Mouse (Mus musculus): ENCODE measurements around the gene Foxa3.

Foxa3 gene

DNA sequence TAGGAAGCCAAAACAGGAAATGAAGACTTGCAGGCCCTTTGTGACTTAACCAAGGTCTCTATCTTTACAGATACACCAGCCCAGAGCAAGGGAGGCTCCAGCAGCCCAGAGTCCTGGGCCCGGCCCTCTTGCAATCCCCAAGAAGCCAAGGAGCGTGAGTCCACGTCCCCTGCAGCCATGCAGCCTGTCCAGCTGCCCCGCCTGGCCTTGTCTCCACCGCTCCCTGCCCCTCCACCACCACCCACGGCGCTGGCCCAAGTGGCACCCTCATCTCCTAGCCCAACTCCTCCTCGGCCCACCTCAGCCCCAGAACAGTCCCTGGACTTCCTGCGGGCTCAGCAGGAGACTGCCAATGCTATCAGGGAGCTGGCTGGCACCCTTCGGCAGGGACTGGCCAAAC is 22.9 kb downstream of the Foxa3 start:
- DNase-seq (ENCODE audit: low spot score in 2 of 2), result no peak

GRCm38 (mm10) chr7:18998835-18999234 is 24.5 kb downstream of the Foxa3 start:
- no peak for DNase-seq (ENCODE audit: low spot score in 2 of 2)

GRCm38 (mm10) chr7:18993036-18993435 is 30.3 kb downstream of the Foxa3 start:
- no peak for DNase-seq (ENCODE audit: low spot score in 2 of 2)

DNA sequence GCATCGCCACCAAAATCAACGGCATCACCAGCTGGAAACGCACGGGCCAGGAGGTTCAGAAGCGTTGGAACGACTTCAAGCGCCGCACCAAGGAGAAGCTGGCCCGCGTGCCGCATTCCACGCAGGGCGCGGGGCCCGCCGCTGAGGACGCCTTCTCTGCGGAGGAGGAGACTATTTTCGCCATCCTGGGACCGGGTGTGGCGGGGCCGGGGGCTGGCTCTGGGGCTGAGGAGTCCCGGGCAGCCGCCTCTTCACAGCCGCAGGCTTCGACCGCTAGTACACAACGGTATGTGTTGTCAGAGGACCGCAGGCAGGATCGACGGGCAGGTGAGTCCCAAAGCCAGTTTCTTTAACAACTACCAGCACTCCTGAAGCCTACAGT is 31.1 kb downstream of the Foxa3 start:
- DNase-seq (ENCODE audit: low spot score in 2 of 2), result peak in 1 of 2 experiments; percentile 47

- no peak for DNase-seq (ENCODE audit: low spot score in 2 of 2)
These were observed 31.6 kb downstream of the Foxa3 start for GRCm38 (mm10) chr7:18991660-18992293.

- DNase-seq (ENCODE audit: low spot score in 2 of 2), result peak; percentile 100
These were observed 32.6 kb downstream of the Foxa3 start, which contains the start of gene Mypop for GRCm38 (mm10) chr7:18990601-18991295. Gene Mypop (plus strand): TSS chr7:18991245.

- peak in 1 of 2 experiments; percentile 53 for DNase-seq (ENCODE audit: low spot score in 2 of 2)
These were observed 33.3 kb downstream of the Foxa3 start for GRCm38 (mm10) chr7:18989995-18990394.

DNA sequence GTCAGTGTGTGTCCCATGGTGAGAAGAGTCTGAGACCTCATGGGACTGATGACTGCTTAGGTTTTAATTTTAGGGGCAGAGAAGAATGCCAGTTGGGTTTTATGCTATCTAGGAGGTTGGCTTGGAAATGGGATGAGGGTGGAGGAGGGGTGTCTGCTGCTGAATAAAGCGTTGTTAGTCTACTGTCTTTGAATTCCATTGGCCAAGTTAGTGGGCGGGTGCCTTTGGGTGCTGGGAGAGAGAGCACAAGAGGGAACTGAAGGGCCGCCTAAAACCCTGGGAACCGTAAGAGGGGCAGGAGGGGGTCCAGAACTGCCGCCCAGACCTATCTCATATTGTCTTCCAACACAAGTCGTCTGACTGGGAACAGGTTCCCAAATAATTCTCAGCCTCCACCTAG is 34.6 kb downstream of the Foxa3 start:
- DNase-seq (ENCODE audit: low spot score in 2 of 2), result no peak

DNA sequence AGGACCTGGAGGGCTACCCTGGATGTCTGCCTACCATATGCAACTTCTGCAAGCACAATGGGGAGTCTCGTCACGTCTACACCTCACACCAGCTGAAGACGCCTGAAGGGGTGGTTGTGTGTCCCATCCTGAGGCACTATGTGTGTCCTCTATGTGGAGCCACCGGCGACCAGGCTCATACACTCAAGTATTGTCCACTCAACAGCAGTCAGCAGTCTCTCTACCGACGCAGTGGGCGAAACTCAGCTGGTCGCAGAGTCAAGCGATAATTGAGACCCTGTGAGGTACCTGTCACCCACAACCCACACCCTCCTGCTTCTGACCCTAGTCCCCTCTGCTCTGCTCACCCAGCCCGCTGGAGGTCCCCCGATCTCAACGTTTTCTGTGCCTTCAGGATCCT is 35.6 kb downstream of the Foxa3 start:
- DNase-seq (ENCODE audit: low spot score in 2 of 2), result no peak

- no peak for DNase-seq (ENCODE audit: low spot score in 2 of 2)
These were observed 36.2 kb downstream of the Foxa3 start, which contains the start of gene Nanos2 for GRCm38 (mm10) chr7:18987100-18987499. Gene Nanos2 (plus strand): TSS chr7:18987400.

DNA sequence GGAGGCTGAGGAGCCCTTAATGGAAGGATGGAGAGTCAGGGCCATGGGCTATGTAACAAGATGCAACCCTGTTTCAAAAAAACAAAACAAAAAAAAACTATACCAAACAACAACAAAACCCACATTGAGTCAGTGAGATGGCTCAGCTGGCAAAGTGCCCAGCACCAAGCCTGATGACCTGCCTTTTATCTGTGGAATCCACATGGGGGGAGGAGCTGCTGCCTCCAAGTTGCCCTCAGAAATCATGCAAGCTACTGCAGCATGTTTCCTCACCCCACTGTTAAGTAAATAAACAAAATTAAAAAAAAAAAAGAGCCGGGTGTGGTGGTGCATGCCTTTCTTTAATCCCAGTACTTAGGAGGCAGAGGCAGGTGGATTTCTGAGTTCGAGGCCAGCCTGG is 36.8 kb downstream of the Foxa3 start:
- DNase-seq (ENCODE audit: low spot score in 2 of 2), result no peak

DNA sequence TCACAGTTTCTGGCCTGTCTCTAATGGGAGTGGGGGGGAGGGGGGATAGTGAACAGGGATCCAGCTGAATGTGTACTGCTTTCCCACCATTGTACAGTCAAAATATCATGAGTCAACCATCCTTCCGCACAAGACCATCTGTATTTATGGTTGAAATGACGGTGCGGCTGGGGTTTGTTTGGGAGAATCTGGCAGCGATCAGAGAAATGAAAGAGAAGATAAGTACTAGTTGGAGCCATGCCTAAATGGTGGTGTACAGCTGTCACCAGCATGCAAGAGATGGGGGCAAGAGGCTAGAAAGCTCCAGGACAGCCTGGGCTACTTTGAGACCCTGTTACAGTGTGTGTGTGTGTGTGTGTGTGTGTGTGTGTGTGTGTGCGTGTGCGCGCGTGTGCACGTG is 45.0 kb downstream of the Foxa3 start:
- DNase-seq (ENCODE audit: low spot score in 2 of 2), result no peak

DNA sequence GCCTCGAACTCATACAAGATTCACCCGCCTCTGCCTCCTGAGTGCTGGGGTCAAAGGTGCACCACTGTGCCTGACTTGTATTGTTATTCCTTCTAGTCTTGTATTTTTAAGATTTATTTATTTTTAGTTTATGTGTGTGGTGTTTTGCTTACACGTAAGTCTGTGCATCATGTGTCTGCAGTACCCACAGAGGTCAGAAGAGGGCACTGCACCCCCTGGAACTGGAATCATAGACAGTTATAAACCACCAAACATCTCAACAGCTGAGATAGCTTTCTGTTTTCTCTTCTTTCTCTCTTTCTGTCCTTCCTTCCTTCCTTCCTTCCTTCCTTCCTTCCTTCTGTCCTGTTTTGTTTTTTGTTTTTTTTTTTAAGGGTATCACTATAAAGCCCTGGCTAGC is 52.4 kb downstream of the Foxa3 start:
- no peak for DNase-seq (ENCODE audit: low spot score in 2 of 2)

- DNase-seq (ENCODE audit: low spot score in 2 of 2), result no peak
These were observed 55.7 kb downstream of the Foxa3 start for GRCm38 (mm10) chr7:18967603-18968002.

DNA sequence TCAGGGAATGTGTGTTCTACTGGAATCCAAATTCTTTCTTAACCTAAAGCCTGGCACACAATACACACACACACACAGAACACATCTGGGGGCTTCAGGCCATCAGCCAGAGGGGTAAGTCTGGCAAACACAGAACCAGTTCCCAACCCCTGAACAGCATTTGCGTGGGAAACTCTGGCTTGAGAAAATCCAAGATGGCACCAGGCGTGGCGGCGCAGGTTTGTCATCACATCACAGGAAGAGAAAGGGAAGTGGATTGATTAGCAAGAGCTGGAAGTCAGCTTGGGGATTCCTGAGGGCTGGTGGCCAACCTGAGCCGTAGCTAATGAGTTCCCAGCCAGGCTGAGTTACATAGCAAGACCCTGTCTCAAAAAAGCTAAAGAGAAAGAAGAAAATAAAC is 58.0 kb downstream of the Foxa3 start:
- no peak for DNase-seq (ENCODE audit: low spot score in 2 of 2)

DNA sequence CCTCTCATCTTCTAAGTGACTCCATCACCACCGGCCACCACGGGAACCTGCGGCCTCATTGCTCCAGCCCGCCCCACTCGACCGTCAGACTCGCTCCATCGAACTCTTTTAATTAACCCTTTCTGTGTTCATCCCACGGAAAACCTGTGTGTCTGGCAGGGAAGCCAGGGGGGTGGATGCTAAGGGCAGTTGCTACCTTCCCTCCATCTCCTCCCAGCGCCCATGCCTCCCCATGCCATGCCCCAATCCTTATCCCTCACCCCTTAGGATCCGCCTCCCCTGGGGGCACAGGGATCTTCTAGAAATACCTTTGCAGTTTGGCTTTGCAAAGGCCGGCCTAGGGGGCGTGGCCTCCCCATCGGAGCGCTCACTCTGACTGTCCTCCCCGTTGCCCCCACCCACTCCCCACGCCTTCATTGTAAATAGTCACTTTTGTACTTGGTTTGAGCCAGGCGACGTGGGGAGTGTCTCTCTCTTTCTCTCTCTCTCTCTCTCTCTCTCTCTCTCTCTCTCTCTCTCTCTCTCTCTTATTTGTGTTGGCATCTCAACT is 60.0 kb downstream of the Foxa3 start:
- no peak for DNase-seq (ENCODE audit: low spot score in 2 of 2)
